Mouse (Mus musculus): ENCODE measurements at regions not wholly inside any gene's neighbourhood (a gene's known extent, or its start where the extent isn't known, plus 50 kb on each side); places are given as distances from the start of the nearest gene placed in this dataset.

DNA sequence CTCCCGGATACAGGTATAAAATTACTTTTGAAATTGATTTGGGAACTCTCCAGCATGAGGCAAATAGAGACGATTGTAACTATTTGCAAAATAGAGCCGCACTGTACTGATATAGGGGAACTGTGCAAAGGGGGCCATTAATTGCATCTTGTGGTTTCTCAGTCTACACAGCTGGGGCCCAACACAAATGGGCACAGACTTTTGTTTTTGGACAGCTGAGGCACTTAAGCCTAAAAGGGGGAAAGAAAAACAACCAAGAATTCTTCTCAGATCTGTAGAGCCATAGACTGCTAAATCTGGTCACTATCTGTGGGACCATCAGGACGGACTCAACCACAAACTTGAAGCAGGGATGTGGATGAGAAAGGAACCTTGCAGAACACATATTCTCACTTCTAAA, 347.9 kb downstream of the Cd83 start:
- no peaks in the 10 kb centered on the region for H3K27me3 ChIP-seq (ENCODE audit: control insufficient read depth, insufficient read depth, low read length)
- no peaks in the 10 kb centered on the region for H3K36me3 ChIP-seq (ENCODE audit: control insufficient read depth, insufficient read depth, low read length)
- 90% methylated on average over 4 of the region's 4 CpGs for WGBS
- H3K27ac ChIP-seq (ENCODE audit: low read length) = no peak overlapping the region
- H3K4me2 ChIP-seq (replicated peaks; ENCODE audit: low read depth, low read length) = no peak overlapping the region
- ATAC-seq (ENCODE audit: insufficient number of reproducible peaks, insufficient read depth, low FRiP score, low read depth) = no peak
- H3K9ac ChIP-seq (replicated peaks; ENCODE audit: low read depth, low read length) = no peak overlapping the region
- H3K4me3 ChIP-seq (ENCODE audit: low read depth, low read length) = no peak overlapping the region
- no peaks in the 10 kb centered on the region for H3K4me1 ChIP-seq (ENCODE audit: control insufficient read depth, insufficient read depth, low read length)
- H3K9me3 ChIP-seq (ENCODE audit: control insufficient read depth, low read depth, low read length) = no peaks in the 10 kb centered on the region

DNA sequence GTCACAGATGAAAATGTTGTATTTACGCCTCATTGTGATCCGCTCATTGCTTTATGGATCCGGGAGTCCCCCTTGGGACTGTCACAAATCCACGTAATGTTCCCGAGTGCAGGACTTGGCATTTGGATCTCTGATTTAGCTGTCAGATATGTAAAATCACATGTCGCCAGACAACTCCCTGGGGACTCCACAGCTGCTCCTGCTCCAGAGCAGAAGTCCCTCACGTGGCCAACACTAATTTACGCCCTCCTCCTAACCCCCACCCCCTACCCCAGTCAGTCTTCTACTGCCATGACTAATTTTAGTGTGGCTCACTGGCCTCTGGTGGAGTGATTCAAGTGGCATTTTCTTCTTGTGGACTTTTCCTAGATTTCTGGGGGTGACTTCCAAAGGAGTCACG, 348.9 kb downstream of the Cd83 start:
- no peaks in the 10 kb centered on the region for H3K36me3 ChIP-seq (ENCODE audit: control insufficient read depth, insufficient read depth, low read length)
- ATAC-seq (ENCODE audit: insufficient number of reproducible peaks, insufficient read depth, low FRiP score, low read depth) = no peak
- 67% methylated on average over 9 of the region's 9 CpGs for WGBS

DNA sequence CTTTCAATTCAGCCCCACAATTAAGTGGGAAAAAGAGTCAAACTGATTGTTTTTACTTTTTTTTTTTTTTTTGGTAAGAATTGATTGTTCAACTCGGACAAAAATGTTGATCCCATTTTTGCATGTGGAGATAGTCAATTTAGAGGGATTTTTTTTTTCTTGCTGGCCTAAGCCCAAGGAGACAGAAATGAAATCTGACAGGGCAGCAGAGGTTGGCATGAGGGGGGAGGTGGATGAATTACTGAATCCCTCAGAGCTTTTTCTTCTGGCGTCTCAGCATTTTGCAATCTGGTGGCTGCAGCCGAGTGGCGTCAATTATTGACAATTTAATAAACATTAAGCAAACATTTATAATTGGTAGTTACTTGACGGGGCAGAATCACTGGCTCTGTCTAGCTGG, 356.6 kb downstream of the Cd83 start:
- Histone ChIP-seq H3K27me3 (ENCODE audit: control insufficient read depth, insufficient read depth, low read length) (no peaks in the 10 kb centered on the region), H3K4me2 (replicated peaks; ENCODE audit: low read depth, low read length) (no peak overlapping the region), H3K4me1 (ENCODE audit: control insufficient read depth, insufficient read depth, low read length) (no peaks in the 10 kb centered on the region), H3K27ac (ENCODE audit: low read length) (no peak overlapping the region), H3K36me3 (ENCODE audit: control insufficient read depth, insufficient read depth, low read length) (no peaks in the 10 kb centered on the region), H3K9me3 (ENCODE audit: control insufficient read depth, low read depth, low read length) (peaks cover 9% of the 10 kb centered on the region; the same call in 1 of the 2 replicates), H3K4me3 (ENCODE audit: low read depth, low read length) (no peak overlapping the region), H3K9ac (replicated peaks; ENCODE audit: low read depth, low read length) (no peak overlapping the region)
- 61% methylated on average over 5 of the region's 5 CpGs for WGBS
- ATAC-seq (ENCODE audit: insufficient number of reproducible peaks, insufficient read depth, low FRiP score, low read depth) = no peak

More for the DNA sequence above, 348.9 kb downstream of the Cd83 start:
- no peak overlapping the region for H3K4me3 ChIP-seq (ENCODE audit: low read depth, low read length)
- H3K27ac ChIP-seq (ENCODE audit: low read length) = no peak overlapping the region
- no peaks in the 10 kb centered on the region for H3K27me3 ChIP-seq (ENCODE audit: control insufficient read depth, insufficient read depth, low read length)
- no peaks in the 10 kb centered on the region for H3K9me3 ChIP-seq (ENCODE audit: control insufficient read depth, low read depth, low read length)
- H3K4me1 ChIP-seq (ENCODE audit: control insufficient read depth, insufficient read depth, low read length) = no peaks in the 10 kb centered on the region
- no peak overlapping the region for H3K4me2 ChIP-seq (replicated peaks; ENCODE audit: low read depth, low read length)
- H3K9ac ChIP-seq (replicated peaks; ENCODE audit: low read depth, low read length) = no peak overlapping the region

DNA sequence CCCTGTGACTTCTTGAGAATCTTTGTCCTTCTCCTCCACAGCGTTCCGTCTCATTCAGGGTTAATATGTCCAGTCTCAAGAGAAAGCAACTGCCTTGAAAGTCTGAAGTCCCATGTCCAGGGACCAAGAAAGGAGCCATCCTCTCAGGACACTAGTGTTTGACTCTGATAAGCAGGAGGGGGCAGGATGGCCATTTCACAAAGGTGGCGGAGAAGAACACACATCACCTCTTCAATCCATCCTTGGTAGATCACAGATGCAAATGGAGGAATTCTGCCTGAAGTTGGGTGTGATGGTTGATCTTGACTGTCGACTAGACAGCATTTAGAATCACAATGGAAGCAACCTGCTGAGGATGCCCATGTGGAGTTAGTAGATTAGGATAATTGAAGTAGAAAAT, 360.9 kb downstream of the Cd83 start:
- Histone ChIP-seq H3K9me3 (ENCODE audit: control insufficient read depth, low read depth, low read length) (peaks cover 9% of the 10 kb centered on the region; the same call in 1 of the 2 replicates), H3K4me3 (ENCODE audit: low read depth, low read length) (no peak overlapping the region), H3K9ac (replicated peaks; ENCODE audit: low read depth, low read length) (no peak overlapping the region), H3K4me2 (replicated peaks; ENCODE audit: low read depth, low read length) (no peak overlapping the region), H3K27me3 (ENCODE audit: control insufficient read depth, insufficient read depth, low read length) (no peaks in the 10 kb centered on the region), H3K36me3 (ENCODE audit: control insufficient read depth, insufficient read depth, low read length) (no peaks in the 10 kb centered on the region), H3K4me1 (ENCODE audit: control insufficient read depth, insufficient read depth, low read length) (no peaks in the 10 kb centered on the region), H3K27ac (ENCODE audit: low read length) (no peak overlapping the region)
- WGBS = 94% methylated on average over 4 of the region's 4 CpGs
- no peak for ATAC-seq (ENCODE audit: insufficient number of reproducible peaks, insufficient read depth, low FRiP score, low read depth)

DNA sequence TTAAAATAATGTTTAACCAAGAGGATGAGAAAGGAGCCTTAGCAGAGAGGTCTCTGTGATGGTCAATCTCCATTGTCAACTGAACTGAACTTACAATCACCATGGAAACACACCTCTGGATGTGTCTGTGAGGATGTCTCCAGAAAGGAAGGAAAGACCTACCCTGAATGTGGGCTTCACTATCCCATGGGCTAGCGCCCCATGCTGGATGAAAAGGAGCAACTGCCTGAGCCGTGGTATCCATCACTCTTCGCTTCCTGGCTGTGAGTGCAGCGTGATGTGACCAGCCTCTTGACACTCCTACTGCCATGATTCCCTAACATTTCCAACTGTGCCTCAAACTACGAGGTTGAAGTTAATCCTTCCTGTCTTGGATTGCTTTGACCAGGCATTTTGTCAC, 363.3 kb downstream of the Cd83 start:
- Histone ChIP-seq H3K9me3 (ENCODE audit: control insufficient read depth, low read depth, low read length) (peaks cover 9% of the 10 kb centered on the region; the same call in 1 of the 2 replicates), H3K36me3 (ENCODE audit: control insufficient read depth, insufficient read depth, low read length) (no peaks in the 10 kb centered on the region), H3K4me3 (ENCODE audit: low read depth, low read length) (no peak overlapping the region), H3K27me3 (ENCODE audit: control insufficient read depth, insufficient read depth, low read length) (no peaks in the 10 kb centered on the region), H3K4me2 (replicated peaks; ENCODE audit: low read depth, low read length) (no peak overlapping the region), H3K4me1 (ENCODE audit: control insufficient read depth, insufficient read depth, low read length) (peaks cover 1% of the 10 kb centered on the region; the same call in 1 of the 2 replicates), H3K27ac (ENCODE audit: low read length) (no peak overlapping the region), H3K9ac (replicated peaks; ENCODE audit: low read depth, low read length) (no peak overlapping the region)
- WGBS = 78% methylated on average over 5 of the region's 5 CpGs
- no peak for ATAC-seq (ENCODE audit: insufficient number of reproducible peaks, insufficient read depth, low FRiP score, low read depth)

DNA sequence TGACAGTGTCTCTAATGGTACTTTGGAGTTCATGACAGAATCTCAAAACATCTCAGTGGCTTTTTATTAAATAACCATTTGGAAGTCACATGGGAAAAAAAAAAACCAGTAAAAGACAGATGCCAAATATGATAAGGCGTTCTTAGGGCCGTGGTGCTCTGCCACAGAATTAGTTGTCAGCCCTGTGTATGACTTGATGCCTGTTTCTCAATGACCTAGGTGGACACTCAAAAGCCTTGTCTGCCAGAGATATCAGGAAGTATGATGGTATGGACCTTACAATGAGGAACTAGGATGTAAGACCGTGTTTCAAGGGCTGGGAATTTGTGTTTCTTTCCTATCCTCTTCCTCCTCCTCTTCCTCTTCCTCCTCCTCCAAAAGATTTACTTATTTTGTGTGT, 364.9 kb downstream of the Cd83 start:
- WGBS = 86% methylated on average over 3 of the region's 3 CpGs

DNA sequence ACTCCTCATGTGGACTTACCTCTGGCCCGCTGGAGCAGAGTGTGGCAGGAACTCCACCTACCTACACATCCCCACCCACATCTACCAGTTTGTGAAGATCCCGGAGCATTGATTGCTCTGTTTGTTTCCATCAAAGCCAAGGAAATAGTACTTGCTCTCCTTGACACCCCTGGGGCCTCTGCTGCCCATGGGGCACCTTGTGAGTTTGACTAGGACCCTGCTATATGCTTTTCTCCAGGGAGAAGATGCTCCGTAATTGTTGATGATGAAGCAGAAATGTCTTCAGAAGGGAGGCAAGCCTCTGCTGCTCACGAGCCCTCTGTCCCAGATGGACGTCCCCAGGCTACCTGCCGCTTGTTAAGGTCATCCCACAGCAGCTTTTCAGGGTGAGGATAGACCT, 367.0 kb downstream of the Cd83 start:
- Histone ChIP-seq H3K27ac (ENCODE audit: low read length) (no peak overlapping the region), H3K36me3 (ENCODE audit: control insufficient read depth, insufficient read depth, low read length) (no peaks in the 10 kb centered on the region), H3K4me2 (replicated peaks; ENCODE audit: low read depth, low read length) (no peak overlapping the region), H3K4me1 (ENCODE audit: control insufficient read depth, insufficient read depth, low read length) (peaks cover 3% of the 10 kb centered on the region; the same call in 1 of the 2 replicates), H3K4me3 (ENCODE audit: low read depth, low read length) (no peak overlapping the region), H3K27me3 (ENCODE audit: control insufficient read depth, insufficient read depth, low read length) (no peaks in the 10 kb centered on the region), H3K9me3 (ENCODE audit: control insufficient read depth, low read depth, low read length) (no peaks in the 10 kb centered on the region), H3K9ac (replicated peaks; ENCODE audit: low read depth, low read length) (no peak overlapping the region)
- ATAC-seq (ENCODE audit: insufficient number of reproducible peaks, insufficient read depth, low FRiP score, low read depth) = no peak
- 80% methylated on average over 6 of the region's 6 CpGs for WGBS

More for the DNA sequence above, 364.9 kb downstream of the Cd83 start:
- Histone ChIP-seq H3K9me3 (ENCODE audit: control insufficient read depth, low read depth, low read length) (peaks cover 7% of the 10 kb centered on the region; the same call in 1 of the 2 replicates), H3K4me2 (replicated peaks; ENCODE audit: low read depth, low read length) (no peak overlapping the region), H3K4me1 (ENCODE audit: control insufficient read depth, insufficient read depth, low read length) (peaks cover 3% of the 10 kb centered on the region; the same call in 1 of the 2 replicates), H3K27me3 (ENCODE audit: control insufficient read depth, insufficient read depth, low read length) (no peaks in the 10 kb centered on the region), H3K9ac (replicated peaks; ENCODE audit: low read depth, low read length) (no peak overlapping the region), H3K36me3 (ENCODE audit: control insufficient read depth, insufficient read depth, low read length) (no peaks in the 10 kb centered on the region), H3K27ac (ENCODE audit: low read length) (no peak overlapping the region), H3K4me3 (ENCODE audit: low read depth, low read length) (no peak overlapping the region)
- no peak for ATAC-seq (ENCODE audit: insufficient number of reproducible peaks, insufficient read depth, low FRiP score, low read depth)

DNA sequence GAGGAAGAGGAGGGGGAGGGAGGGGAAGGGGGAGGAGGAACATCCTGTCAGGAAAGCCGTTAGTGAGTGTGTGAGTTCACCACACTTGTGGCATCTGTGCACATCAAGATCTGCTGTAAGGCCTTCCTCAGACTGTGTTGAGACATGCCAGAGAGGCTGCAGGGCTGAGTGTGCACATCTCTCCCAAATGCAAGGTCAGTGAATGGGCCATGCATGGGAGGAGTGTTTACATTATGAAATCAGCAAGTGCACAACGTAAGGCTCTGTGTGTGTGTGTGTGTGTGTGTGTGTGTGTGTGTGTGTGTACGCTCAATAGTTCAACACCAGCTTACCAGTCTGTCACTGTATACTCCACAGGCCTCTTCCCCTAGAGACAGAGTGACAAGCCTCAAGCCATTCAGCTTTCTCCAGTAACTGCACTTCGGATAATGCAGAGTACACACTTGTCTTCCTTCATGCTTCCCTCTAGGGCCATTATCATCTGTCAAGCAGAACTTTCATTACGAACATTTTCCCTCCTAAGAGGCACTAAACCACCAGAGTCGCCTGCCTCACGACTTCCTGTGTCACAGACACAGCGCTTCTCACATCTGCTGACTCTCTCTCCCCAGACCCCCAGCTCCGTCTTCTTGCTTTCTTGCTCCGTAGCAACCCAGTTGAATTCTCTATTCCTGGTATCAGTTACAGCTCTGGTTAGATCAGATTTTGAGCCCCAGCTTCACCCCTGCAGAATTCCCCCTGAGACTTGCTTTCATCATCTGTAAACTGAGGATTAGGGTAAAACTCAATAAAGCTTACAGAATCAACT, 368.4 kb downstream of the Cd83 start:
- no peak overlapping the region for H3K27ac ChIP-seq (ENCODE audit: low read length)
- 0 out of 2 replicates have a peak, but pooled peaks have one; percentile 6 for ATAC-seq (ENCODE audit: insufficient number of reproducible peaks, insufficient read depth, low FRiP score, low read depth)
- no peaks in the 10 kb centered on the region for H3K9me3 ChIP-seq (ENCODE audit: control insufficient read depth, low read depth, low read length)
- no peak overlapping the region for H3K9ac ChIP-seq (replicated peaks; ENCODE audit: low read depth, low read length)
- no peaks in the 10 kb centered on the region for H3K27me3 ChIP-seq (ENCODE audit: control insufficient read depth, insufficient read depth, low read length)
- H3K4me2 ChIP-seq (replicated peaks; ENCODE audit: low read depth, low read length) = no peak overlapping the region
- 26% methylated on average over 10 of the region's 10 CpGs for WGBS
- H3K4me1 ChIP-seq (ENCODE audit: control insufficient read depth, insufficient read depth, low read length) = peaks cover 3% of the 10 kb centered on the region; the same call in 1 of the 2 replicates
- no peaks in the 10 kb centered on the region for H3K36me3 ChIP-seq (ENCODE audit: control insufficient read depth, insufficient read depth, low read length)
- H3K4me3 ChIP-seq (ENCODE audit: low read depth, low read length) = no peak overlapping the region

All from stomach, embryonic 14.5 days (tissue).